Mouse (Mus musculus) ES-Bruce4 (cell line): ENCODE measurements around the gene Tenm2.

Experiments used
- EP300 ChIP-seq: IDR thresholded peaks from 2 replicates; pipeline ENCODE4 v1.6.1; 2011; ENCODE audit warnings: low read depth, low read length; ENCODE audit not compliant: insufficient read depth
- POLR2A ChIP-seq: IDR thresholded peaks from one replicate; pipeline ENCODE4 v1.8.1; 2011; ENCODE audit warnings: low read length; ENCODE audit not compliant: insufficient read depth

GRCm38 (mm10) chr11:36302096-36302495, 933.7 kb downstream of the Tenm2 start:
- TF ChIP-seq EP300, result no peak
- TF ChIP-seq POLR2A, result no peak
